Mouse (Mus musculus) hindbrain, embryonic 14.5 days (tissue): Measurements from ENCODE around the gene Lpp. TPM values are rescaled to one million over a fixed set of nuclear protein-coding genes. Genes with fewer than 3 reads are reported as not detected.
A peak's percentile ranks its signal among the peaks of the same experiment; 100 is the strongest.

Experiments used
- ATAC-seq: fragments of 200-750 bp; cut with Nextera tagmentation; 2 replicates; pipeline ENCODE4 v1.8.0; 2017; ENCODE audit warnings: moderate number of reproducible peaks, mild to moderate bottlenecking, moderate TSS enrichment, moderate library complexity; ENCODE audit not compliant: low FRiP score
- DNase-seq: peaks from one replicate; pipeline ENCODE4 v3.0.0-alpha.2; 2015; ENCODE audit warnings: low spot score
- H3K27ac ChIP-seq: fragments of 300-500 bp; sonication (generic); 2 replicates; pipeline ENCODE4 v1.5.1; 2014; ENCODE audit warnings: mild to moderate bottlenecking, moderate library complexity
- H3K27me3 ChIP-seq: fragments of 300-500 bp; sonication (generic); 2 replicates; pipeline ENCODE4 v1.6.1; 2014; ENCODE audit warnings: mild to moderate bottlenecking, low read length, mixed read lengths; ENCODE audit not compliant: control insufficient read depth, insufficient read depth
- H3K36me3 ChIP-seq: fragments of 300-500 bp; sonication (generic); replicated peaks from 2 replicates; pipeline ENCODE4 v1.6.1; 2014; ENCODE audit not compliant: control insufficient read depth, insufficient read depth
- H3K4me1 ChIP-seq: fragments of 300-500 bp; sonication (generic); replicated peaks from 2 replicates; pipeline ENCODE4 v1.6.1; 2014; ENCODE audit warnings: antibody characterized with exemption, low read length, mixed read lengths; ENCODE audit not compliant: control insufficient read depth, insufficient read depth
- H3K4me2 ChIP-seq: fragments of 300-500 bp; sonication (generic); replicated peaks from 2 replicates; pipeline ENCODE4 v1.6.1; 2014; ENCODE audit warnings: mild to moderate bottlenecking, moderate library complexity
- H3K4me3 ChIP-seq: fragments of 300-500 bp; sonication (generic); replicated peaks from 2 replicates; pipeline ENCODE4 v1.5.1; 2014; ENCODE audit warnings: mild to moderate bottlenecking, low read length
- H3K9ac ChIP-seq: fragments of 300-500 bp; sonication (generic); 2 replicates; pipeline ENCODE4 v1.6.1; 2014
- H3K9me3 ChIP-seq: fragments of 300-500 bp; sonication (generic); 2 replicates; pipeline ENCODE4 v1.6.1; 2016; ENCODE audit warnings: low read length; ENCODE audit not compliant: control insufficient read depth
- WGBS: fragments of 180-500 bp; shearing (Covaris S2); extraction: QIAGEN DNeasy Blood & Tissue Kit; methylation state at CpG from one replicate; pipeline ENCODE4 v1.1.7; 2014; 5-methylcytosine and 5-hydroxymethylcytosine counted together
- polyA plus RNA-seq: library from polyadenylated mRNA; unstranded; fragments of >200 nt; fragmentation: Nextera tagmentation; extraction: Ambion mirVana; gene quantifications from 2 replicates; pipeline ENCODE4 v1.2.1, GENCODE M21; 2014

The Lpp gene
- polyA plus RNA-seq, 1 experiment from 2014 or later, result 13.0 TPM

DNA sequence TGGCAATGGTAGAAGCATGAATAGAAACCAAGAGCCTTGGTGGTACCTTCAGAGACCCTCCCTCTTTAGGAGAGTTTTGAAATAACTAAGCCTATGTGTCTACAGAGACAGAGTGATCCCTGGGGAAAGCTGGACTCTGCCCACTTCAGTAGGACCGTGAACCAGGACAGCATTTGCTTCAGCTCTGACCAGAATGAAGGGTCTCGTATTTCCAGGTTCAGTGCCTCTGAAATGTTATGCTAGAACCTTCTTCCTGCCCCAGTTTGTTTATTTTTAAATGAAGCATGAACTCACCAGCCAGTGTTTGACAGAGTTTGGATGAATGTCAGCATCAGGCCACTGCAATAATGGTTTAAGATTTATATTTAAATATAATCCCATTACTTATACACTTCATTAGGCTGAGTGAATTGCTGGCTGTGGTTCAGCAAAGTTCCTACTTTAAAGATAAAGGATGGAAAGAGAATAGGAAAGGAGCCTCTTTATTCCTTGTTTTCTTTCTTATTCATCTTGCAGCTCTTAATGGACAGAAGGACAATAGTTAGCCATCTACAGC lies 507.0 kb downstream of the Lpp start:
- no peak overlapping the region for H3K4me2 ChIP-seq
- H3K36me3 ChIP-seq, result no peaks in the 10 kb centered on the region
- H3K9me3 ChIP-seq, result no peaks in the 10 kb centered on the region
- 20% methylated on average over 2 of the region's 2 CpGs for WGBS
- H3K9ac ChIP-seq, result no peak overlapping the region
- ATAC-seq (no peak), DNase-seq (no peak)
- no peaks in the 10 kb centered on the region for H3K27me3 ChIP-seq
- no peak overlapping the region for H3K27ac ChIP-seq
- no peaks in the 10 kb centered on the region; the same call in 1 of the 2 replicates for H3K4me1 ChIP-seq
- no peak overlapping the region for H3K4me3 ChIP-seq

DNA sequence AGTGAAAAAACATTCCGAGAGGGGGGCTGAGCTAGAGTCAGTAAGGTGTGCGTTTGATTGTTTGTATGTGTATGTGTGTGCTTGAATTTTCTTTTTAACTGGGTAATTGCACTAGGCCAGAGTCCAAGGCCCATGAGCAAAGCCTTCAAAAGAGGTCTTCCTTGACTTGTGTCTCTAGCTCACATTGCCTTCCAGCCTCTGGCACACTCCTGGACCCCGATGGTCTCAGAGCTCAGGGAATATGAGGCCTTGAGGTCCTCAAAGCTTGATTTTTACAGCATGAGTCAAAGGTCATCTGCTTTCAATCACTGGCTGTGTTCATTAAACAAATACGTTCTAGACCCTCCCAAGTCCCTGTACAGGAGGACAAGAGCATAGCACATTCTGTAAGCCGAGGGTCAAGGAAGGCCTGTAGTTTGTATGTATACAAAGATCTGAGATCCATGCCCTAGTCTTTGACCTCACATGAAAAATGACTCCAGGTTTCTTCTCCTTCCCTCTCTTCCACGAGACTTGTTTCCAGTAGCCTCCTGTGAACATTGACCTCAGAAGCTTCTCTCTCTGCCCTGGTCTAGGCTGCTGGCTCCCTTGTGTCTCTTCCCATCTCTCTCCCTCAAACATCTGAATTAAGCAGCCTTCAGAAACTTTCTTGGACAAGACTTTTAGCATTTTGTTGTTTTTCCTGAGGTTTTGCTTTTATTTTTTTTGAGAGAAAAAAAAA lies 508.0 kb downstream of the Lpp start:
- H3K4me1 ChIP-seq, result no peaks in the 10 kb centered on the region; the same call in 1 of the 2 replicates
- ATAC-seq, result no peak
- no peaks in the 10 kb centered on the region for H3K9me3 ChIP-seq
- H3K4me3 ChIP-seq, result no peak overlapping the region
- no peaks in the 10 kb centered on the region for H3K36me3 ChIP-seq
- no peak overlapping the region for H3K9ac ChIP-seq
- H3K27ac ChIP-seq, result no peak overlapping the region
- no peak for DNase-seq
- H3K27me3 ChIP-seq, result no peaks in the 10 kb centered on the region
- no peak overlapping the region for H3K4me2 ChIP-seq
- WGBS, result 65% methylated on average over 6 of the region's 6 CpGs

DNA sequence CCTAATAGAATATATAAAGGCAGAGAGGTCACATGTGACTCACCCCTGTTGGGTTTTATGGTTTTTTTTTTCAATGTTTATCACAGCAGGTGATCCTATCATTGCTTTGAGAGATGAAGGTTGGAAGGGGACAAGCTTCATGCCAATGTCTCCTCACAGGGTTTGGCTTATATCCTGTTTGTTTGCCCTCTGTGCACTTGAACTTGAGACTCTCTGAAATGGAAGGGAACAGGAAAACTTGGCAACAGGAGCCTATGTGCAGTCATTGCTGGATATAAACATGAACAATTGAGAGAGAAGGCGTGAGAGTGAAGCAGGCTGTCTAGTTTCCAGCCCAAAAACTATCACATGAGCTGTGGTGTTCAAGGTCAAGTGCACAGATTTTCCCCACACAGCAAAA lies 508.8 kb downstream of the Lpp start:
- Histone ChIP-seq H3K36me3 (no peaks in the 10 kb centered on the region), H3K27me3 (no peaks in the 10 kb centered on the region), H3K4me3 (no peak overlapping the region), H3K27ac (no peak overlapping the region), H3K9ac (no peak overlapping the region), H3K4me2 (no peak overlapping the region), H3K4me1 (no peaks in the 10 kb centered on the region; the same call in 1 of the 2 replicates), H3K9me3 (no peaks in the 10 kb centered on the region)
- DNase-seq, result no peak
- no peak for ATAC-seq
- 93% methylated on average over 1 of the region's 1 CpGs for WGBS

DNA sequence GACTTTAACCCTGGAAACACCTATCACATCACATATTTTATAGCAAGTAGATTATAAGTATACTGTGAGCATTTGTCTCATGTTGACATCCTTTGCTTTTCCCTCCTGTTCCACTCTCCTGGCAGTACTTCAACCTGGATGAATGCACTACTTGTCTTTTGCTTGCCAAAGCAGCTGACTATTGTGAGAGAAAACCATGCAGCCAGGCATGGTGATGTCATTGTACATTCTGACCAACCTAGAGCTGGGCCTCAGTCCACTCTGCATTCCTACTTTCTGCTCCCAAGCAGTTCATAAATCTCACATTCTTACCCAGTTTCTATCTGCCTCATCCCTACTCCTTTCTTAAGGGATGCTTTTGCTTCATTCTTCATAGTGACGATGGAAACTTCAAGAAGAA lies 515.6 kb downstream of the Lpp start:
- WGBS, result 92% methylated on average over 1 of the region's 1 CpGs
- ATAC-seq (peak; percentile 40; the same call in 1 of the 2 replicates), DNase-seq (no peak)
- H3K9me3 ChIP-seq, result no peaks in the 10 kb centered on the region
- no peaks in the 10 kb centered on the region for H3K4me1 ChIP-seq
- no peak overlapping the region for H3K9ac ChIP-seq
- no peaks in the 10 kb centered on the region for H3K27me3 ChIP-seq
- no peak overlapping the region for H3K27ac ChIP-seq
- H3K36me3 ChIP-seq, result no peaks in the 10 kb centered on the region
- H3K4me2 ChIP-seq, result no peak overlapping the region
- H3K4me3 ChIP-seq, result no peak overlapping the region

DNA sequence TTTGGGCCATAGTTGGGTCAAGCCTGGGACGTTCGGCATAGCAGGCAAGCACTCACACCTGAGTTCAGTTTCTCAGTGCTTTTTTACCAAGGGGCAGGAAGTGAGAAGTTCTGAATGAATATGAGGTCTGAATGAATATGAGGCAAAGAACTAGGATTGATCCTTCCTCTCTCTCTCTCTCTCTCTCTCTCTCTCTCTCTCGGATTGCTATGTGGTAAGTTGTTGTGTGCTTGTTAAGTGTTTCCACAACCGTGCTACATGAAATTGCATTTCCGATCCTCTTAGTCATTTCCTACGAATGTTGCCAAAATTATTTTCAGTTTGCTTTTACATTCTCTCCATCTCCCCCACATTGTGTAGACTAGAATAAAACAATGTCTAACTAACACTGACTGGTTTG lies 517.0 kb downstream of the Lpp start:
- Histone ChIP-seq H3K9ac (no peak overlapping the region), H3K4me1 (no peaks in the 10 kb centered on the region), H3K4me3 (no peak overlapping the region), H3K36me3 (no peaks in the 10 kb centered on the region), H3K9me3 (no peaks in the 10 kb centered on the region), H3K27ac (no peak overlapping the region), H3K4me2 (no peak overlapping the region), H3K27me3 (no peaks in the 10 kb centered on the region)
- DNase-seq, result no peak
- 86% methylated on average over 6 of the region's 6 CpGs for WGBS
- ATAC-seq, result no peak

DNA sequence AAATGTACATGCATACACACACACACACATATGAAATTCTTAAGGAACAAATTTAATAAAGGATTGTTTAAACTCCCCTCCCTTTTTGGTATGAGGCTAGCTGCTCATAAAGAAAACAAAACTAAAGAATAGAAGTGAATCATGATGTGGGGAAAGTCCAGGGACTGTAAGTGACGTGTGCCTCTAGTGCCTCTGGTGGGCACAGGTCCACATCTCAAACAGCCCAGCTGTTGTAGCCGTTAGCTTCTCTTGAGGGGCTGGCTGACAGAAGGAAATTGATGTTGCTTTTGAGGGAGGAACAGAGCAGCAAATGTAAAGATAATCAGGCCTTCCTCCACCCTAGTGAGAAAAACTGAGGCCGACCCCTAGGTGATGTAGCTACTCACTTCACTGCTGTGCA lies 517.5 kb downstream of the Lpp start:
- H3K4me1 ChIP-seq, result no peaks in the 10 kb centered on the region
- DNase-seq (no peak), ATAC-seq (no peak)
- H3K27me3 ChIP-seq, result no peaks in the 10 kb centered on the region
- no peak overlapping the region for H3K4me2 ChIP-seq
- WGBS, result 43% methylated on average over 3 of the region's 3 CpGs
- H3K36me3 ChIP-seq, result no peaks in the 10 kb centered on the region
- no peaks in the 10 kb centered on the region for H3K9me3 ChIP-seq
- no peak overlapping the region for H3K27ac ChIP-seq
- no peak overlapping the region for H3K9ac ChIP-seq
- H3K4me3 ChIP-seq, result no peak overlapping the region

DNA sequence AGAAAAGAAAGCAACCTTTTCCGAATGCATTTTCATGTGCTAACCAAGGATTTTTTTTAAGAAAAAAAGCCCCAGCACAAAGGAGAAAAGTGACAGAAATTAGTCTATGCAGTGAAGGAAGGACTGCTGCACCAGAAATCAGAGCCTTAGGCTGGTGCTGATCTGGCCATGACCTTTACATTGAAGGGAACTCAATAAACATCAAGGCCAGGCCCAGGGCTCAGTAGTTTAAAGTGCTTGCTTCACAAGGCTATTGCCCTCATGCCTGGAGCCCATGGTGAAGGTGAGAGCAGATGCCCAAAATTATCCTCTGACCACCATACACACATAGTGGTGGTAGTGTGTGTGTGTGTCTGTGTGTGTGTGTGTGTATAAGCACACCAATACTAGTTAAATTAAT lies 519.1 kb downstream of the Lpp start:
- H3K9me3 ChIP-seq, result no peaks in the 10 kb centered on the region
- no peaks in the 10 kb centered on the region for H3K36me3 ChIP-seq
- DNase-seq (no peak), ATAC-seq (no peak)
- H3K9ac ChIP-seq, result no peak overlapping the region
- H3K4me1 ChIP-seq, result no peaks in the 10 kb centered on the region
- H3K27ac ChIP-seq, result no peak overlapping the region
- no peaks in the 10 kb centered on the region for H3K27me3 ChIP-seq
- WGBS, result 94% methylated on average over 1 of the region's 1 CpGs
- H3K4me2 ChIP-seq, result no peak overlapping the region
- H3K4me3 ChIP-seq, result no peak overlapping the region

DNA sequence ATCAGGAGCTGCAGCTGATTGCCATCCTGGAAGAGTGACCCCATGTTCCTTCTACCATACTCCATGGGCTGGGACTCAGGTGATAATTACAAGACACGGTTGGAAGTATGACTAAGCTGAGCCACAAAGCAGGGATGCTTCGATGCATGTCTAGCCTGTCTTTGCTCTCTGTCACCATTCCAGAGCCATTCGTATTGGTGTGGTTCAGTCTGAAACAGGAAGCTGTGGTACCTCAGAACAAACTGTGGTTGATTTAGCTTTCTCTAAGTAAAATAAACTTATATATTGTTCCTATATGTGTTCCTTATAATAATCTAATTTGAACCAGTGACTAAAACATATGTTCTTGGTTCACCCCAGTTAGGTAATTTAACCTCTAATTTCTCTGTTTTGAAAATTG lies 519.7 kb downstream of the Lpp start:
- ATAC-seq (no peak), DNase-seq (no peak)
- H3K4me2 ChIP-seq, result no peak overlapping the region
- no peaks in the 10 kb centered on the region for H3K36me3 ChIP-seq
- 88% methylated on average over 3 of the region's 3 CpGs for WGBS
- no peaks in the 10 kb centered on the region for H3K4me1 ChIP-seq
- no peaks in the 10 kb centered on the region for H3K27me3 ChIP-seq
- no peak overlapping the region for H3K9ac ChIP-seq
- H3K4me3 ChIP-seq, result no peak overlapping the region
- H3K9me3 ChIP-seq, result no peaks in the 10 kb centered on the region
- H3K27ac ChIP-seq, result no peak overlapping the region

DNA sequence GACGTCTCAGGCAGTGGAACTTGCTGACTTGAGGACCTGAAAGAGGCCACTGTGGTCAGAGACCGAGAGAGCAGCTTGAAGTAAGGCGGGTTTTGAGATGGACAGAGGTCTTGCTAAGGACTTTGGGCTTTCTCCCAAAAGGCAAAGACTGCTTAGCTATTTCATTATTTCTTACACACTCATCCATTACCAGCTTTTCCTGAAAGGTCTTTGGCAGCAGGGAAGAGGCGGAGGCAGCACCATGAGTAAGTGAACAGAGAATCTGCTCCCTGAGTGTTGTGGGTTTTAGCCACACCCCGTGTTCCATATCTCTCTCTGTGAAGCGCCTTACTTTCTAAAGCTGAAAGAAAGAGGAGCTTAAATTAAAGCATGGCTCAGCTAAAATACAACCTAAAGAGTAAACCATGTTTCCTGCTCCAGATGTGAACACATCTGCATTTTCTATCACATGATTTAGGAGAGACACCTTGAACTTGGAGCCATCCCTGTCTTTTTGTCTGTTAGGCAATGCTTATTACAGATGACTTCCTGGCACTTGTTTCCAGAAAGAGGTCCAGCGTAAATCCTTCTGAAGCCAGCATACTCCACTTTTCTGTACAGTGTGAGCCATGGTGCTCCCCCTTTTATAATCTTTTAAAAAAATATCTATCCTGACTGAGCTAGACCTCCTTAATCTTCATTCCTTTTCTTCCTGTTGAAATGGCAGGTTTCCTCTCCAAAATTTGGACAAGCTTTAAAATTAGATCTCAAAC lies 520.5 kb downstream of the Lpp start:
- Histone ChIP-seq H3K9ac (no peak overlapping the region), H3K27ac (no peak overlapping the region), H3K9me3 (no peaks in the 10 kb centered on the region), H3K36me3 (no peaks in the 10 kb centered on the region), H3K4me1 (no peaks in the 10 kb centered on the region), H3K4me3 (no peak overlapping the region), H3K27me3 (no peaks in the 10 kb centered on the region), H3K4me2 (no peak overlapping the region)
- 73% methylated on average over 7 of the region's 7 CpGs for WGBS
- ATAC-seq (no peak; the same call in 1 of the 2 replicates), DNase-seq (no peak)
